Mouse (Mus musculus) left cerebral cortex, postnatal 36 days (tissue): ENCODE results near the gene Slc35c1. TPM values are rescaled to one million over a fixed set of nuclear protein-coding genes. Genes with fewer than 3 reads are reported as not detected.
"Not testable (repeated sequence)": the region's sequence is repeated elsewhere in the genome, so short reads cannot be mapped to it uniquely, and the experiment has no call there.

Source experiments
- DNase-seq, 2 experiments: peaks; one replicate each; pipeline ENCODE4 v3.0.0; 2021 to 2022; ENCODE audit warnings: low spot score in 2 of 2, mixed read lengths in 1 of 2
- intact Hi-C: fragments of 180-260 bp; cut with DNase I; formaldehyde crosslinking; loops from one replicate; pipeline ENCODE4 v1.15.1; 2025
- total RNA-seq, 2 experiments: library from RNA; stranded (reverse); gene quantifications; 2 replicates each; pipeline ENCODE4 v1.2.3; 2021

Slc35c1 gene
- total RNA-seq, 2 experiments from 2014 or later: 17.0 to 18.4 TPM

- no peak for DNase-seq
- intact Hi-C loops: no loop called here
Measured at GRCm38 (mm10) chr2:92478313-92478688, 18.0 kb upstream of the Slc35c1 start.

GRCm38 (mm10) chr2:92477672-92478312 lies 17.5 kb upstream of the Slc35c1 start:
- DNase-seq: peak in 1 of 2 experiments; percentile 35
- intact Hi-C loops: no loop called here

- intact Hi-C loops, DNase-seq: not testable (repeated sequence)
Measured at GRCm38 (mm10) chr2:92476580-92476979, 16.2 kb upstream of the Slc35c1 start.

- intact Hi-C loops: no loop called here
- no peak for DNase-seq
Measured at GRCm38 (mm10) chr2:92475711-92476110, 15.4 kb upstream of the Slc35c1 start.

- DNase-seq: no peak
- intact Hi-C loops: no loop called here
Measured at GRCm38 (mm10) chr2:92474920-92475319, 14.6 kb upstream of the Slc35c1 start.

GRCm38 (mm10) chr2:92471886-92472670 lies 11.7 kb upstream of the Slc35c1 start:
- DNase-seq: no peak
- intact Hi-C loops: no loop called here

GRCm38 (mm10) chr2:92464690-92465089 lies 4.4 kb upstream of the Slc35c1 start:
- no peak for DNase-seq

GRCm38 (mm10) chr2:92461215-92461614 lies 877 bp upstream of the Slc35c1 start:
- intact Hi-C loops: no loop called here
- no peak for DNase-seq

More at GRCm38 (mm10) chr2:92464690-92465089, 4.4 kb upstream of the Slc35c1 start:
- intact Hi-C loops: no loop called here

GRCm38 (mm10) chr2:92459141-92459920 lies 1.0 kb downstream of the Slc35c1 start:
- DNase-seq: peak; percentile 84 to 87
- intact Hi-C loops: no loop called here

GRCm38 (mm10) chr2:92458481-92458880 lies 1.9 kb downstream of the Slc35c1 start:
- no peak for DNase-seq
- intact Hi-C loops: no loop called here

- intact Hi-C loops: no loop called here
Measured at GRCm38 (mm10) chr2:92456970-92457530, 3.3 kb downstream of the Slc35c1 start.

GRCm38 (mm10) chr2:92455704-92456103 lies 4.6 kb downstream of the Slc35c1 start:
- intact Hi-C loops: no loop called here
- no peak for DNase-seq

More at GRCm38 (mm10) chr2:92456970-92457530, 3.3 kb downstream of the Slc35c1 start:
- no peak for DNase-seq

GRCm38 (mm10) chr2:92454166-92454565 lies 6.2 kb downstream of the Slc35c1 start:
- no peak for DNase-seq
- intact Hi-C loops: no loop called here

GRCm38 (mm10) chr2:92451126-92451525 lies 9.2 kb downstream of the Slc35c1 start:
- intact Hi-C loops: no loop called here
- DNase-seq: no peak

GRCm38 (mm10) chr2:92447121-92447740 lies 13.1 kb downstream of the Slc35c1 start:
- intact Hi-C loops: no loop called here
- DNase-seq: no peak

- no peak for DNase-seq
- intact Hi-C loops: no loop called here
Measured at GRCm38 (mm10) chr2:92446656-92447055, 13.7 kb downstream of the Slc35c1 start.

- intact Hi-C loops: no loop called here
- no peak for DNase-seq
Measured at GRCm38 (mm10) chr2:92445890-92446289, 14.4 kb downstream of the Slc35c1 start.

GRCm38 (mm10) chr2:92444376-92444775 lies 16.0 kb downstream of the Slc35c1 start:
- DNase-seq: no peak
- intact Hi-C loops: no loop called here

GRCm38 (mm10) chr2:92443313-92443712 lies 17.0 kb downstream of the Slc35c1 start:
- intact Hi-C loops: no loop called here
- no peak for DNase-seq
